Mouse (Mus musculus): ENCODE measurements around the gene Naa38. TPM values are rescaled to one million over a fixed set of nuclear protein-coding genes. Genes with fewer than 3 reads are reported as not detected.
"Not testable (repeated sequence)": the region's sequence is repeated elsewhere in the genome, so short reads cannot be mapped to it uniquely, and the experiment has no call there.

The Naa38 gene
- 10 to 100 TPM; 85.4 to 91.7 TPM for total RNA-seq (2021)
- long read RNA-seq, experiment 1, transcript Naa38-204 (3 exons, 671 nt): major isoform, 13 of 18 reads
- long read RNA-seq, experiment 1, transcript Naa38-202 (2 exons, 404 nt): minor isoform, 5 of 18 reads
- long read RNA-seq, experiment 1, partial matches to known transcripts: 0 of 18 reads
- long read RNA-seq, experiment 1, other reads (novel, unspliced or antisense): 0 of 18 reads
- long read RNA-seq, experiment 2, transcript Naa38-204 (3 exons, 671 nt): major isoform, 17 of 21 reads
- long read RNA-seq, experiment 2, partial matches to known transcripts: 0 of 21 reads
- long read RNA-seq, experiment 2, other reads (novel, unspliced or antisense): 1 of 21 reads

DNA sequence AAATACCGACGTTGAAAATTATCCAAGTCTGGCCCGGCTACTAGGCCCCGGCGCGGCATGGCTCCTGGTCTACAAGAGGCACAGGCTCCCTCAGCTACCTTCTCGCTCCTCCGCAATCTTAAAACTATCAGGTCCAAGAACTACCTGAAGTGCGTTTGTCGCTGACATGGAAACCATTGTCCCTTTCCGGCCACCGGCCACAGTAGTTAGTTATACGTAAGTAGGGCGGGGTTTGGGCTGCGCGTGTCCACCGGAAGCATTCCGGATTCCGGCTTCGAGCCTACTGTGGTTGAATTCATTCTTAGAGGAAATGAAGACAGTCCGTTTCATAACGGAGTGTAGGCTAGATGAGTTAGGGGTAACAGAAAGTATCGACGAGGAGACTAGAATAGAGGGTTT is at the start of gene Naa38, which contains the start of gene Cyb5d1:
TSS of gene Naa38 (plus strand) at position 253 of the 399 bp plus-strand sequence.
TSS of gene Cyb5d1 (minus strand) at position 397 of the 399 bp plus-strand sequence.
- intact Hi-C loops (cut with DNase I): not testable (repeated sequence)

DNA sequence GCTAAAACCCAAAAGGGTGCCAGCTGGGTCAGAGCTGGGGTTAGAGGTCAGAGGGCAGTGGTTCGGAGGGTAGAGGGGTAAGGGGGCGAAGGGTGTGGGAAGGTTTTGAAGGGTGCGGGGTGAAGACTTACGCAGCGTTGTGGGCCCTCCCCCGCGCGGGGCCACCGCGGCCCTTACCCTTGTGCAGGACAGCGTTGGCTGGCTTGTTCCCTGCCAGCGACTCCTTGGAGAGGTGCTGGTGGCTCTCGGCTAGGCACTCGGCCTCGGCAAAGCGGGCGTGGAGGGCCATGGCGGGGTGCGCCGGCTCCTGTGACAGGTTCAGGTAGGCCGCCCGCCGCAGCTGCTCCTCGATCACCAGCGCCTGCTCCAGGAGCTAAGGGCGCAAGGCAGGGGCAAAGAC is 48.8 kb upstream of the Naa38 start:
- intact Hi-C loops (cut with DNase I): no loop called here

More for the DNA sequence above, at the start of gene Naa38, which contains the start of gene Cyb5d1:
- DNase-seq: peak; percentile 85 to 88

GRCm38 (mm10) chr11:69356544-69356943 is 38.7 kb upstream of the Naa38 start:
- intact Hi-C loops (cut with DNase I): no loop called here
- DNase-seq: no peak

More for the DNA sequence above, 48.8 kb upstream of the Naa38 start:
- no peak for DNase-seq

DNA sequence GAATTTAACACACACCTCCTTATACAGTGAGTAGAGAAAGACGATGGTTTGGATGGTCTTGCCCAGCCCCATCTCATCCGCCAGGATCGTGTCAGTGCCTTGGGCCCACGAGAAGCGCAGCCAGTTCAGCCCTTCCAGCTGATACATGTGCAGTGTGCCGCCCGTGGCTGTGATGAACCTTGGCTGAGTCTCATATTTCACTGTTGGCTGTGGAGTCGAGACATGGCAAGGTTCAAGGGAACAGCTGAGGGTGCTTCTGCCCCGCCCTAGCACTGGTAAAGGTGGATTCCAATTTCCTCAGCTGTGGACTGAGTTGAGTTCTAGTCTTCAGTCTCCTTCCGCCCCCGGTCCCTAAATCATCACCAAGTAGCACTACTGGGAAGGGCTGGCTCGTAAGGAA is 37.6 kb upstream of the Naa38 start:
- no peak for DNase-seq
- intact Hi-C loops (cut with DNase I): no loop called here

DNA sequence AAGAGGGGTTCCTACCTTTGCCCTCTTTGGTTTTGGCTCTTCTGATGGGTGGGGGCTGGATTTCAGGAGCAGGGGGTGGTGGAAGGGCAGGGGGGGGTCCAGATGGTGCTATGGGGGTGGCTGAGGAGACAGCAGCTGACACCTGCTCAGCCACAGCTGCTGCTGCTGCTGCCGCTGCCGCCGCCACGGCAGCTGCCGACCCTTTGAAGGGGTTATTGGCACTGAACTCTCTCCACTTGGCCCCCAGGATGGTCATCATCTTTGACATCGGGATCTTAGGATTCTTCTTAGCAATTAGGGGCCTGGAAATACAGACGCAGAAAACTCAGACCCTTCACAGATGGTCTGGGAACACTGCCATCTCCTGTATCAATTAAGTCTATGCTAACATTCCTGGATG is 33.3 kb upstream of the Naa38 start:
- intact Hi-C loops (cut with DNase I): no loop called here

DNA sequence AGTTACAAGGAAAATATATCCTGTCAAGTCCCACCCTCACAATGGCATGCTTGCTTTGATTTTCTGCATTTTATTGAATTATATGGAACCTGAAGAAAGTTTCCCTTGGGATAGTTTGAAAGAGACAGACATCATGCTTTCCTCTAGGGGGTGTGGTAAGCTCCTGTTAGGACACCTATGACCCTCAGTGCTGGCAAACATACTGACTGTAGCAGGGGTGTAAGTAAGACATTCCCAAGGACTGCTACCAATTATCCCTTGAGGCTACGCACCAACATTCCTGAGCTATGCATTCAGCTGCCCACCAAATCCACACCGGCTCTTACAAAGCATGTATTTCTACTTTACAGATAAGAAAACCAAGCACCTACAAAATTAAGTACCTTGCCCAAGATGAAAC is 32.8 kb upstream of the Naa38 start:
- DNase-seq: no peak
- intact Hi-C loops (cut with DNase I): no loop called here

More for the DNA sequence above, 33.3 kb upstream of the Naa38 start:
- DNase-seq: no peak

DNA sequence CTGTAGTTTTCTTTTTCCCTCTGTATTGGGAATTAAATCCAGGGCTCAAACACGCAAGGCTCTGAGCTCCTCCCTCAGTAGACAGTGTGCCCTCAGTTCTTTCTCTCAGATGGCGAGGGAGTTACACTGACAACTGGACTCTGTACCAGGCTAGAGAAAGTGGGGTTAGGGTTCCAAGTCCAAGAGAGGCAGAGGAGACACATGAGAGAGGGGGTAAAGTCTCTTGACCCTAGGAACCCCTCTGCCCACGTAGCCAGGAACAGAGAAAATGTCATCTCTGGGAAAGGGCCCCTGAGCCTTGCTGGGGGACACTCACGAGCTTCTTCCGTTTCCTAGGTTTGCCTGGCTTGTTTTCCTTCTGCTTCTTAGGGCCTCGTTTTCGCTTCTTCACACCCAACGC is 30.9 kb upstream of the Naa38 start:
- intact Hi-C loops (cut with DNase I): loop anchor here (2.0 kb wide), 2 partner anchors 24 kb away; partner anchors contain the start of gene Rnf227
- no peak for DNase-seq

DNA sequence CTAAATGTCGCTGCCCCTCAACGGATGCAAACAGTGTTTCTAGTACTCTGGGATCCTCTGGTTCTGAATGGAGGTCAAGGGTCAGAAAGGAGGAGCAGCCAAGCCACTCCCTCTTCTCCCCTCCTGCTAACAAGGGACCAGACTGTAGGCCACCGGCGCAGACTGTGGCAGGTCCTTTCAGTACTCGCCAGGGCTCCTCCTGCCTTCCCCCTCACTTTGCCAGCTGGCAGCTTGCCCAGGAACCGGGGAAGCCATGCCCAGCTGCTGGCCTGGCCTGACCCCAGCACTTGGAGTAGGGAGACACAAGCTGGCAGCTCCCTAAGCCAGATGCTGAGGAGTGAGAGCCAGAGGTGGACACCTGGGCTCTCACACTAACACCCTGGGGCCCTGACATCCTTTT is 30.4 kb upstream of the Naa38 start:
- DNase-seq: peak; percentile 95 to 98
- intact Hi-C loops (cut with DNase I): loop anchor here (2.0 kb wide), 2 partner anchors 24 kb away; partner anchors contain the start of gene Rnf227

GRCm38 (mm10) chr11:69365722-69366121 is 29.6 kb upstream of the Naa38 start:
- DNase-seq: no peak
- intact Hi-C loops (cut with DNase I): loop anchor here (2.0 kb wide), 2 partner anchors 23 to 25 kb away; partner anchors contain the start of gene Rnf227

DNA sequence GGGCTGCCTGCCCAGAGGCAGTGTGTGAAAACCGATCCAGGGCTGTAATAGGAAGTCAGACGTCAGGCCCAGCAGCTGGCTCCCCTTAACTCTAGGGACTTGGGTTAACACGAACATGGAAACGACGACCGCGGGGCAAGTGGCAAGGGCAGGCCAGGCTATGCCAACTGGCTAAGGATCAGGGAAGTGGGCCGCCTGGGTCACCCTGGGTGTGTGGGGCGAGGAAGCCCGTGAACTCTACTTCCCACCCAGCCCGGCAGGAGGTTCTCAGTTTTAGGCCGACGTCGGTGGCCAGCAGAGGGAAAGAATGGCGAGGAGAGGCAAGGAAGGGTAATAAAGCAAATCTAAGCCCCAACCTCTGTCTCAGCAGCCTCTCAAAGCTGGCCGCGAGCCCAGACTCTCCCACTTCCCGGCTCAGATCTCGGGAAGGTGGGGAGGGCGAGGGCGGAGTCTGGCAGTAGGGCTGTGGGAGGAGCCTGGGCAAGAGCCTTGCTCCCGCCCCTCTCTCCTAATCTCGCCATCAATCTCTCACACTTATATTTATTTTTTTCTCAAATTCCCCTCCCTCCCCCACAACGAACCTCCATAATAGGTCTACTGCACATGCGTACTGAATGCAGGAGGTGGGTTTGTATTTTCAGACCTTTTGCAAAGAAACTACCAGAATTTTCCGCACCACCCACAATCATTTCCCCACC is 29.0 kb upstream of the Naa38 start:
- intact Hi-C loops (cut with DNase I): no loop called here
- DNase-seq: peak; percentile 96

DNA sequence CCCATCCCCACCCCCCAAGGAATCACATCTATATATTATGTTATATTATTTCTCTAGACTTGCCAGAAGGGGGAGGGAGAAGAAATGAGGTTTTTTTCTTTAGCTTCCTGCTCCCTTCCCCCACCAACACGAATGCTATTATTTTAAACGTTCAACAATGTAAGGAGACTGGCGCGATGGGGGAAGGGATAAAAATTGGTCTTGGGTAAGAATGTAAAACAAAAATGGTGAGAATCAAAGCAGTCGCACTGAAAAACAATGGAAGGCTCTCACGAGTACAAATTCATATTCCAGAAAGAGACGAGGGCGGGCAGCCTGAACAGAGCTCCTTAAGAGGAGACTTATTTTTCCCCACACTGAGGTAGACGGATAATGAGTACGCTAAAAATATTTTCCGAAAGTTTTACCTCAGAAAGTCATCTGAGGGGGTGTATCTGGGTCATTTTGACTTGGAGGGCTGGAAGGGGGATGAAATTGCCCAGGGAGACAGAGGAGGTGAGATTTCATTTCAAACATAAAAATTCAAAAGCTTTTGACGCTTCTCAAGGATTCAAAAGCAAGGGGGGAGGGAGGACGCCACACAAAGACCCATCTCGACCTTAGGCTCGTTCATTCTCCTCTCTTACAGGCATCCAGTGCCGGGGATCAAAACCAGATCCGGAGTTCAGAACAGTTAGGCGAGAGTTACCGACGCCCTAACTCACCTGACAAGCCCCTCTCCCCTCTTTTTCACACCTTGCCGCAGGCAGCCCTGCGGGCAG is 28.3 kb upstream of the Naa38 start:
- intact Hi-C loops (cut with DNase I): no loop called here
- peak in 1 of 2 experiments; percentile 26 for DNase-seq

GRCm38 (mm10) chr11:69367616-69368355 is 27.5 kb upstream of the Naa38 start:
- intact Hi-C loops (cut with DNase I): loop anchor here (2.0 kb wide), 1 partner anchor 43 kb away; no protein-coding TSS in a partner anchor
- peak in 1 of 2 experiments; percentile 29 for DNase-seq

- peak; percentile 58 to 71 for DNase-seq
- intact Hi-C loops (cut with DNase I): loop anchor here (2.0 kb wide), 1 partner anchor 44 kb away; no protein-coding TSS in a partner anchor
Measured at GRCm38 (mm10) chr11:69368356-69369214, 26.7 kb upstream of the Naa38 start.

GRCm38 (mm10) chr11:69369215-69369989 is 25.9 kb upstream of the Naa38 start, which contains the start of gene Chd3:
TSS of gene Chd3 (minus strand) at chr11:69369406.
- intact Hi-C loops (cut with DNase I): loop anchor here (2.0 kb wide), 1 partner anchor 45 kb away; no protein-coding TSS in a partner anchor
- DNase-seq: no peak

- intact Hi-C loops (cut with DNase I): loop anchor here (2.0 kb wide), 1 partner anchor 45 kb away; no protein-coding TSS in a partner anchor
- DNase-seq: no peak
Measured at GRCm38 (mm10) chr11:69369990-69370816, 25.1 kb upstream of the Naa38 start.

- intact Hi-C loops (cut with DNase I): no loop called here
- DNase-seq: no peak
Measured at GRCm38 (mm10) chr11:69370817-69371215, 24.5 kb upstream of the Naa38 start.

DNA sequence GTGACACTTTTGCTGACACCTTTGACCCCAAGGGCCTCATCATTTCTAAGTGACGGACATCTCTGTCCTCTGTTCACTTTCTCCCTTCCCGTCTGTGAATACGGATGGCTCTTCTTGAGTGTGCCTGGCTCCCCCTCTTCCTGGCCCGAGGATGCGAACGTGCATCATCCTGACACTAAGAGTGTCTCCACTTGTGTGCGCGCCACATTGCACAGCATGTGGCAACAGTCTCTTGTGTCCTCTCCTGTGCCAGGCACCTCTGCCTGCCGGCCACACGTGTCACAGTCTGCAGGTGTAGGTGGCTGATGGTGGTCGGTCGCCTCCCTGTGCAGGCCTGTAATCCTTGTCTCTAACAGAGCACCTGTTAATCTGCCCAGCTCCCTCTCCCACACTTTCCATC is 23.7 kb upstream of the Naa38 start:
- no peak for DNase-seq
- intact Hi-C loops (cut with DNase I): no loop called here

All from heart, postnatal 14 days (tissue).